Mouse (Mus musculus) E14TG2a.4 (cell line): Measurements from ENCODE around the gene Cep83.

Experiments used
- CTCF ChIP-seq: conservative IDR thresholded peaks from 2 replicates; pipeline ENCODE4 v1.5.1; 2014; ENCODE audit warnings: low read length
- POU5F1 ChIP-seq: IDR thresholded peaks from 2 replicates; pipeline ENCODE4 v1.6.1; 2014; ENCODE audit warnings: low read length, borderline replicate concordance

DNA sequence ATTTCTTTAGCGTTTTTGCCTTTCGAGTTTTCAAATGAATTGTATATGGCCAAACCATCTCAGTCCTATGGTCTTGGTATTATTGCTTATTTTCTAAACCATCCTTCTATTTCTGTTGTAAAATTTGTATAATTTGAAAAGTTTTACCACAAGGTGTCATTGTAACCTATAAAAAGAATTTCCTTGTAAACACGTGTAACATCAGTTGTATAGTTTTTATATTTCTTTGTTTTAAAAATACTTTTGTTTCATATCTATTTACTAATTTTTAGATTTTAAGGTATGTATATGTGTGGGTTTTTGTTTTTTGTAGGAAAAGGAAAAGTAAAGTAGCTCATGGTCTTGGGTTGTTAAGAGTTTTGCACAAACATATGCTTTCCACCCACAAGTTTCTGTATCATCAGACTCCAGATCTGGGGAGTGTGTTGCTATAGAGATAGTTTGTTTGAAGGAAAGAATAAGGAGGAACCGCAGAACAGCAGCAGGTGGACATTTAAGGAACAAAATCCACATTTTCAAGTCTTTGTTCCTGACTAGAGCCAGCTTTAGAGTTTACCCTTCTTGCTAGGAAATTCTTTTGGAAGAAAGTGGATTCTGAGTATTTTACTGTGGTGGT, 17.3 kb downstream of the Cep83 start:
- TF ChIP-seq CTCF (no peak), POU5F1 (no peak)
